Mouse (Mus musculus): ENCODE measurements around the gene Pakap. TPM values are rescaled to one million over a fixed set of nuclear protein-coding genes. Genes with fewer than 3 reads are reported as not detected.

The Pakap gene
- 0.01 TPM in 1 of 2 replicates, not detected in the other for polyA plus RNA-seq (2012; rRNA removed)
- 0.51 and 0.80 TPM in 2 replicates for polyA plus RNA-seq (2014; fragmentation: Nextera tagmentation; extraction: Ambion mirVana)

GRCm38 (mm10) chr4:57567666-57568206 lies at the start of gene Pakap:
Pakap (plus strand) TSS chr4:57568179.
- Histone ChIP-seq H3K36me3 (replicated peaks; ENCODE audit: control insufficient read depth, insufficient read depth, low read depth) (no peaks in the 10 kb centered on the region), H3K9ac (replicated peaks) (no peak within 1 kb of the TSS), H3K4me3 (ENCODE audit: insufficient read depth in 1 of 2, low read depth in 2 of 2, low read length in 2 of 2) (peak within 1 kb of the TSS in 1 of 2 experiments; percentile 10; a peak in 2 of 4 replicates), H3K4me2 (ENCODE audit: low read depth) (peak within 1 kb of the TSS; percentile 26; the same call in 1 of the 2 replicates), H3K27ac (no peak within 1 kb of the TSS), H3K27me3 (ENCODE audit: control insufficient read depth, insufficient read depth, low read length) (peaks cover 12% of the 10 kb centered on the region), H3K4me1 (replicated peaks; ENCODE audit: control insufficient read depth in 2 of 2, insufficient read depth in 2 of 2, low read length in 1 of 2) (no peaks in the 10 kb centered on the region), H3K9me3 (ENCODE audit: control insufficient read depth, low read length) (no peaks in the 10 kb centered on the region)
- no peak for ATAC-seq (ENCODE audit: insufficient read depth)
- DNase-seq (ENCODE audit: low read depth in 3 of 3, low spot score in 3 of 3) = no peak
- WGBS (ENCODE audit: insufficient replicate concordance) = 2% methylated on average over 37 of the region's 51 CpGs
- no peak for TF ChIP-seq EP300 (IDR thresholded peaks at IDR 0.05; ENCODE audit: low read depth)
- no peak for TF ChIP-seq CTCF (IDR thresholded peaks at IDR 0.05; ENCODE audit: low read depth)

DNA sequence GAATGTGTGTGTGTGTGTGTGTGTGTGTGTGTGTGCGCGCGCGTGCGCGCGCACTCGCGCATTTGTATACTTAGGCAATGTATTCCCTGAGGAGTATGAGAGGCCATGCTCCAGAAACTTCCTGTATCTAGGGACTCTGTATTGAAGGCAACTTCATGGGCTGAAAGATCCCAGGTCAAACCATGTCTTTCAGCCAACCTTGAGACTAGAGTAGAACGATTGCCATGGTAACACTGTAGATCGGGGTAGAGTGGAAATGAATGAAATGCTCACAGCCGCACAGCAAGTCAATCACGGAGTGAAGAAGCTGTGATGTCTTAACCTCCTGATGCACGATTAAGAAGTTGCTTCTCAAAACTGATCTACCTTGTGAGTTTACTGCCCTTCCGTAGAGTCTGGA lies 44.5 kb upstream of the Pakap start:
- TF ChIP-seq EP300 (IDR thresholded peaks at IDR 0.05; ENCODE audit: low read depth) = no peak
- TF ChIP-seq CTCF (IDR thresholded peaks at IDR 0.05; ENCODE audit: low read depth) = no peak
- Histone ChIP-seq H3K4me1 (replicated peaks; ENCODE audit: control insufficient read depth in 2 of 2, insufficient read depth in 2 of 2, low read length in 1 of 2) (peaks cover 0 to 4% of the 10 kb centered on the region in 2 experiments; a peak in 1 of 4 replicates), H3K36me3 (replicated peaks; ENCODE audit: control insufficient read depth, insufficient read depth, low read depth) (no peaks in the 10 kb centered on the region), H3K4me2 (ENCODE audit: low read depth) (no peak overlapping the region), H3K27me3 (ENCODE audit: control insufficient read depth, insufficient read depth, low read length) (no peaks in the 10 kb centered on the region), H3K9ac (replicated peaks) (no peak overlapping the region), H3K4me3 (ENCODE audit: insufficient read depth in 1 of 2, low read depth in 2 of 2, low read length in 2 of 2) (no peak overlapping the region), H3K27ac (no peak overlapping the region), H3K9me3 (ENCODE audit: control insufficient read depth, low read length) (no peaks in the 10 kb centered on the region)
- DNase-seq (ENCODE audit: low read depth in 3 of 3, low spot score in 3 of 3) (no peak), ATAC-seq (ENCODE audit: insufficient read depth) (no peak)
- 86% methylated on average over 15 of the region's 15 CpGs for WGBS (ENCODE audit: insufficient replicate concordance)

- Histone ChIP-seq H3K27ac (no peak overlapping the region), H3K4me2 (ENCODE audit: low read depth) (no peak overlapping the region), H3K36me3 (replicated peaks; ENCODE audit: control insufficient read depth, insufficient read depth, low read depth) (no peaks in the 10 kb centered on the region), H3K4me1 (replicated peaks; ENCODE audit: control insufficient read depth in 2 of 2, insufficient read depth in 2 of 2, low read length in 1 of 2) (peaks cover 0 to 4% of the 10 kb centered on the region in 2 experiments; a peak in 1 of 4 replicates), H3K4me3 (ENCODE audit: insufficient read depth in 1 of 2, low read depth in 2 of 2, low read length in 2 of 2) (no peak overlapping the region), H3K9me3 (ENCODE audit: control insufficient read depth, low read length) (no peaks in the 10 kb centered on the region), H3K9ac (replicated peaks) (no peak overlapping the region), H3K27me3 (ENCODE audit: control insufficient read depth, insufficient read depth, low read length) (no peaks in the 10 kb centered on the region)
- DNase-seq (ENCODE audit: low read depth in 3 of 3, low spot score in 3 of 3) (no peak), ATAC-seq (ENCODE audit: insufficient read depth) (no peak)
- 65% methylated on average over 3 of the region's 3 CpGs for WGBS (ENCODE audit: insufficient replicate concordance)
- no peak for TF ChIP-seq CTCF (IDR thresholded peaks at IDR 0.05; ENCODE audit: low read depth)
- TF ChIP-seq EP300 (IDR thresholded peaks at IDR 0.05; ENCODE audit: low read depth) = no peak
Observed at GRCm38 (mm10) chr4:57524461-57524860, 43.5 kb upstream of the Pakap start.

DNA sequence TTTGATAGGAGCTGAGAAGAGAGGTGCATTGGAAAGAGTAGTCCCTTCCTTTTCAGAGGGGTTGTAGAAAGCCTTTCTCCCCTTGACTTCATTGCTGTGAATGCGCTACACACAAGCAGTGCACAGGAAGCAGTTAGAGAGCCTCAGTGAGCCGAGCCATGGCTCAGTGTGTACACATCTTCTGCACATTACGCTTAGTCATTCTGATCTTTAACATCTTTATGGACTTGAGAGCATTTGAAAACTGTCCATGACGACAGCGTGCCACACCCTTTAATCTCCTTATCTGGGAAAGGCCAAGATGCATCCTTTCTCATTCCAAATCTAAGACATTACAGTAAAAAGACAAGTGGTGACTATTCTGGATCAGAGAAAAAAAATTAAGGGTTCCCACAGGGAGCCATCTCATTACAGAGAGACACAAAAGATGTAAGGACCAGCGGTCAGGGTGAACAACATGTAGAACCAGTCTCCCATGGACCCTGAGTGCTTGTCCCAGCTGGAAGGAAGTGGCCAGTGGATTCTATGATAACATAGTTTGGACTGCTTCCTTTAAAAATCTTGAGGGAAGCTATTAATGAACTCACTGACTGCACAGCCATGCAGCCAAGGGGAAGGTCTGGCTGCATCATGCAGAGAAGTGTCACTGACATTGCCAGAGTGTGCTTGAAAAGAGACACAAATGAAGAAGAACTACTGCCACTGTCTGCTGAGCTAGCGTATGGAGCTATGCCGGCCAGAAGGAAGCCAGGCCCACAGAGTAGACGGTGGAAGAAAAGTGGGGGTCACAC lies 42.6 kb upstream of the Pakap start:
- no peaks in the 10 kb centered on the region for H3K36me3 ChIP-seq (replicated peaks; ENCODE audit: control insufficient read depth, insufficient read depth, low read depth)
- WGBS (ENCODE audit: insufficient replicate concordance) = 47% methylated on average over 9 of the region's 9 CpGs
- H3K4me1 ChIP-seq (replicated peaks; ENCODE audit: control insufficient read depth in 2 of 2, insufficient read depth in 2 of 2, low read length in 1 of 2) = peaks cover 0 to 4% of the 10 kb centered on the region in 2 experiments; a peak in 1 of 4 replicates
- no peak overlapping the region for H3K4me2 ChIP-seq (ENCODE audit: low read depth)
- no peak for ATAC-seq (ENCODE audit: insufficient read depth)
- no peak for DNase-seq (ENCODE audit: low read depth in 3 of 3, low spot score in 3 of 3)
- H3K9ac ChIP-seq (replicated peaks) = no peak overlapping the region
- no peaks in the 10 kb centered on the region for H3K9me3 ChIP-seq (ENCODE audit: control insufficient read depth, low read length)
- no peaks in the 10 kb centered on the region for H3K27me3 ChIP-seq (ENCODE audit: control insufficient read depth, insufficient read depth, low read length)
- no peak for TF ChIP-seq CTCF (IDR thresholded peaks at IDR 0.05; ENCODE audit: low read depth)
- TF ChIP-seq EP300 (IDR thresholded peaks at IDR 0.05; ENCODE audit: low read depth) = no peak
- H3K27ac ChIP-seq = no peak overlapping the region
- no peak overlapping the region for H3K4me3 ChIP-seq (ENCODE audit: insufficient read depth in 1 of 2, low read depth in 2 of 2, low read length in 2 of 2)

- no peak for TF ChIP-seq EP300 (IDR thresholded peaks at IDR 0.05; ENCODE audit: low read depth)
- no peak for TF ChIP-seq CTCF (IDR thresholded peaks at IDR 0.05; ENCODE audit: low read depth)
- H3K9me3 ChIP-seq (ENCODE audit: control insufficient read depth, low read length) = no peaks in the 10 kb centered on the region
- ATAC-seq (ENCODE audit: insufficient read depth) = no peak
- H3K4me3 ChIP-seq (ENCODE audit: insufficient read depth in 1 of 2, low read depth in 2 of 2, low read length in 2 of 2) = no peak overlapping the region
- no peaks in the 10 kb centered on the region for H3K36me3 ChIP-seq (replicated peaks; ENCODE audit: control insufficient read depth, insufficient read depth, low read depth)
- H3K27me3 ChIP-seq (ENCODE audit: control insufficient read depth, insufficient read depth, low read length) = no peaks in the 10 kb centered on the region
- H3K4me2 ChIP-seq (ENCODE audit: low read depth) = no peak overlapping the region
- H3K9ac ChIP-seq (replicated peaks) = no peak overlapping the region
- no peak overlapping the region for H3K27ac ChIP-seq
- peaks cover 0 to 4% of the 10 kb centered on the region in 2 experiments; a peak in 1 of 4 replicates for H3K4me1 ChIP-seq (replicated peaks; ENCODE audit: control insufficient read depth in 2 of 2, insufficient read depth in 2 of 2, low read length in 1 of 2)
- no peak for DNase-seq (ENCODE audit: low read depth in 3 of 3, low spot score in 3 of 3)
Observed at GRCm38 (mm10) chr4:57528296-57528695, 39.7 kb upstream of the Pakap start.

Data from liver, embryonic 14.5 days (tissue).